Mouse (Mus musculus) liver, embryonic 12.5 days (tissue): ENCODE results near the gene Phlda2. TPM values are rescaled to one million over a fixed set of nuclear protein-coding genes. Genes with fewer than 3 reads are reported as not detected.
A peak's percentile ranks its signal among the peaks of the same experiment; 100 is the strongest.

Source experiments
- ATAC-seq: fragments of 200-750 bp; cut with Nextera tagmentation; 2 replicates; pipeline ENCODE4 v1.8.0; 2017; ENCODE audit warnings: moderate number of reproducible peaks, mild to moderate bottlenecking, moderate library complexity
- H3K27ac ChIP-seq: fragments of 300-500 bp; sonication (generic); 2 replicates; pipeline ENCODE4 v1.5.1; 2016; ENCODE audit warnings: mild to moderate bottlenecking
- H3K27me3 ChIP-seq: fragments of 300-500 bp; sonication (generic); replicated peaks from 2 replicates; pipeline ENCODE4 v1.6.1; 2016; ENCODE audit warnings: mild to moderate bottlenecking, moderate library complexity
- H3K36me3 ChIP-seq: fragments of 300-500 bp; sonication (generic); 2 replicates; pipeline ENCODE4 v1.6.1; 2016; ENCODE audit warnings: mild to moderate bottlenecking, moderate library complexity
- H3K4me1 ChIP-seq: fragments of 300-500 bp; sonication (generic); 2 replicates; pipeline ENCODE4 v1.6.1; 2016
- H3K4me2 ChIP-seq: fragments of 300-500 bp; sonication (generic); 2 replicates; pipeline ENCODE4 v1.6.1; 2016; ENCODE audit warnings: mild to moderate bottlenecking, moderate library complexity
- H3K4me3 ChIP-seq: fragments of 300-500 bp; sonication (generic); 2 replicates; pipeline ENCODE4 v1.5.1; 2016; ENCODE audit warnings: mild to moderate bottlenecking, moderate library complexity
- H3K9ac ChIP-seq: fragments of 300-500 bp; sonication (generic); 2 replicates; pipeline ENCODE4 v1.6.1; 2016; ENCODE audit warnings: mild to moderate bottlenecking, moderate library complexity
- H3K9me3 ChIP-seq: fragments of 300-500 bp; sonication (generic); replicated peaks from 2 replicates; pipeline ENCODE4 v1.6.1; 2016; ENCODE audit warnings: mild to moderate bottlenecking, moderate library complexity
- WGBS: fragments of 180-500 bp; shearing (Covaris S2); methylation state at CpG from one replicate; pipeline ENCODE4 v1.1.7; 2016; ENCODE audit not compliant: insufficient replicate concordance; 5-methylcytosine and 5-hydroxymethylcytosine counted together
- polyA plus RNA-seq: library from polyadenylated mRNA; unstranded; fragments of >200 nt; fragmentation: Nextera tagmentation; extraction: Ambion mirVana; gene quantifications from 2 replicates; pipeline ENCODE4 v1.2.1, GENCODE M21; 2016

Phlda2 gene
- polyA plus RNA-seq, 1 experiment from 2014 or later: 18.1 TPM

DNA sequence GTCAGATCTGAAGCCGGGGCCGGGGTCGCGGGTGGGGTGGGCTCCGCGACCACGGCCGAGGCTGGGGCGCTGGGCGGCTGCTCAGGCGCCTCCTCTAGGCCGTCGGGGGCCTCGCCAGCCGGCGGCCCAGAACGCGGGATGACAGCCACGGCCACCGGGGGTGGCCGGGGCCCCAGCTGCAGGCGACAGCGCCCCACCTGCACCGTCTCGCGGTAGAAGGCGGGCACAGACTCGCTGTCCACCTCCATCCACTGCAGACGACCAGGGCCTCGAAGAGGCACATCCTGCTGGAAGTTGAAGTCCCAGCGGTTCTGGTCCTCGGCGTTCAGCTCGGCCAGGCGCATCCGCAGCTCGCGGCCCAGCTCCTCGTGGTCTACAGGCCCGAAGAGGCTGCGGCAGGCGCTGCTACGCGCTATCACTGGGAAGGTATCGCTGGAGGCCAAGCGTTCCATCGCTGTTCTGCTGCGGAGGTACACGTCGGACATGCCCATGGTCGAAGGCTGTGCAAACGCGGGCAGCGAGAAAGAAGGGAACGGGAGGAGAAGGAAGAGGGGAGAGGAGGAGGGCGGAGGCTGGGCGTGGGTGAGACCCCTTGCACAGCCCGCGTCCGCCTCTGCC is 42.6 kb downstream of the Phlda2 start:
- Histone ChIP-seq H3K4me1 (peaks cover 21% of the 10 kb centered on the region), H3K4me3 (peak overlapping the region; percentile 51), H3K27me3 (peaks cover 100% of the 10 kb centered on the region), H3K9me3 (peaks cover 34% of the 10 kb centered on the region), H3K9ac (peak overlapping the region; percentile 19), H3K27ac (peak overlapping the region; percentile 50; the same call in 1 of the 2 replicates), H3K4me2 (peak overlapping the region; percentile 68), H3K36me3 (peaks cover 6% of the 10 kb centered on the region; the same call in 1 of the 2 replicates)
- no peak for ATAC-seq
- 30% methylated on average over 60 of the region's 60 CpGs for WGBS

DNA sequence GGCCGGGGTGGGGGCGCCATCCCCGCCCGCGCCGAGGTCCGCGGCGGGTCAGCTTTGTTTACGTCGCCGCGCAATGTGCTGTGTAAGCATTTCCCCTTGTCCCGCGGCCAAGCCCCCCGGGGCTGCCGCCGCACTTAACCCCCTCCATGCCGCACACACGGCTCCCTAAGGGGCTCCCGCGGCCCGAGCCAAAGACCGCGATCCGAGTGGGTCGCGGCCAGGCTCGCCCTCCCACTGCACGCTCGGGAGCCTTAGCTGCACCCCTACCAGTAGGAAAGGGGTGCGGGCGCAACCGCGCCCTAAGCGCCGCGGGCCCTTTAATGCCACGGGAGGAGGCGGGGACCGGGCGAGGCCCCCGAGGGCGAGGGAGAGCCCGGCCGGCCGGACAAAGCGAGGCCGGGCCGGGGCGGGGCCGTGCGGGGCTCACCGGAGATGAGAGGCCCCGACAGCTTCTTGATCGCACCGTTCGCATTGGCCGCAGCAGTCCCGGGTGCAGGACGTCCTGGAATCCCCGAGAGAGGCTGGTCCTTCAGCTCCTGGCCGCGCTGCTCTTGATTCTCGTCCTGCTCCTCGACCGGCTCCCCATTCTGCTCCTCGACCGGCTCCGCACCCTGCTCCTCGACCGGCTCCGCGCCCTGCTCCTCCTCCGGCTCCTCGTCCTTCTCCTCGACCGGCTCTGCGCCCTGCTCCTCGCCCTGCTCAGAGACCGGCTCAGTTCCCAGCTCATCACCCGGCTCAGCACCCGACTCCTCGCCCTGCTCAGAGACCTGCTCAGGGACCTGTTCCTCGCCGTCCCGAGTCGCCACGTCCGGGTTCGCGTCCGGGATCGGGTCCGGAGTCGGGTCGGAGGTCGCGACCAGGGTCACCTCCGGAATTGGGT is 43.4 kb downstream of the Phlda2 start:
- peak overlapping the region; percentile 51 for H3K4me3 ChIP-seq
- H3K36me3 ChIP-seq: peaks cover 6% of the 10 kb centered on the region; the same call in 1 of the 2 replicates
- peaks cover 98% of the 10 kb centered on the region for H3K27me3 ChIP-seq
- peak overlapping the region; percentile 19 for H3K9ac ChIP-seq
- peak overlapping the region; percentile 68 for H3K4me2 ChIP-seq
- H3K9me3 ChIP-seq: peaks cover 34% of the 10 kb centered on the region
- peaks cover 14% of the 10 kb centered on the region for H3K4me1 ChIP-seq
- ATAC-seq: no peak
- peak overlapping the region; percentile 50; the same call in 1 of the 2 replicates for H3K27ac ChIP-seq
- 17% methylated on average over 92 of the region's 100 CpGs for WGBS

DNA sequence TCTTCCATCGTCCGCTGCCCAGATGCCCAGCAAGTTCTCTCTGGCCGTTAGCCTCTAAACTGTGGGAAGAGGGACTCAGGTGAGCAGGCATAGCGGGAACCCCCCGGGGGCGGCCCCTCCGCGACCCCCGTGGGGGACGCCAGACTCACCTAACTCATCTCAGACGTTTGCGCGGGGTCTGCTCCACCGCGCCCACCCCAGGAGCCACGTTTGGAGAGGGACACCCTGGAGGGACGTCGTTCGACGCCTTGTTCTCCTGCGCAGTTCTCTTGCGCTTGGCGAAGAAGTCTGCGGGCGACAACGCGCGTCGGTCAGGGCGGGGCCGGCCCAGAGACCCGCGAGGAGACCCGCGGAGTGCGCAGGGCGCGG is 44.0 kb downstream of the Phlda2 start:
- Histone ChIP-seq H3K27ac (peak overlapping the region; percentile 50; the same call in 1 of the 2 replicates), H3K4me3 (peak overlapping the region; percentile 51), H3K9me3 (peaks cover 34% of the 10 kb centered on the region), H3K4me2 (peak overlapping the region; percentile 68), H3K9ac (peak overlapping the region; percentile 19), H3K27me3 (peaks cover 96% of the 10 kb centered on the region), H3K36me3 (peaks cover 6% of the 10 kb centered on the region; the same call in 1 of the 2 replicates), H3K4me1 (peaks cover 11% of the 10 kb centered on the region)
- ATAC-seq: no peak
- WGBS: 13% methylated on average over 38 of the region's 38 CpGs

Other genes with a start within 250 kb of the Phlda2 start
- gene Cdkn1c, start 42.1 kb downstream of the Phlda2 start, polyA plus RNA-seq: 434 and 450 TPM in 2 replicates
- gene Slc22a18, start 29.4 kb downstream of the Phlda2 start, polyA plus RNA-seq: 4.5 and 5.1 TPM in 2 replicates
- gene Nap1l4, start 46.0 kb upstream of the Phlda2 start, polyA plus RNA-seq: 129 and 131 TPM in 2 replicates
- 79.5 and 83.4 TPM in 2 replicates for gene Cars, start 96.9 kb upstream of the Phlda2 start, polyA plus RNA-seq
- gene Tnfrsf26, start 125.6 kb upstream of the Phlda2 start, polyA plus RNA-seq: 0.58 and 0.61 TPM in 2 replicates
- gene Tnfrsf22, start 146.5 kb upstream of the Phlda2 start, polyA plus RNA-seq: 1.3 and 1.5 TPM in 2 replicates
- gene Tnfrsf23, start 182.7 kb upstream of the Phlda2 start, polyA plus RNA-seq: 0.14 and 0.16 TPM in 2 replicates